Mouse (Mus musculus) kidney, embryonic 16.5 days (tissue): ENCODE measurements around the gene Tcf3. TPM values are rescaled to one million over a fixed set of nuclear protein-coding genes. Genes with fewer than 3 reads are reported as not detected.
A peak's percentile ranks its signal among the peaks of the same experiment; 100 is the strongest.

Source experiments
- ATAC-seq: fragments of 200-750 bp; cut with Nextera tagmentation; 2 replicates; pipeline ENCODE4 v1.8.0; 2017; ENCODE audit warnings: moderate TSS enrichment; ENCODE audit not compliant: low FRiP score, low TSS enrichment
- H3K27ac ChIP-seq: fragments of 300-500 bp; sonication (generic); 2 replicates; pipeline ENCODE4 v1.5.1; 2014; ENCODE audit warnings: low read length
- H3K27me3 ChIP-seq: fragments of 300-500 bp; sonication (generic); 2 replicates; pipeline ENCODE4 v1.6.1; 2014; ENCODE audit warnings: low read length, control low read depth, mixed read lengths; ENCODE audit not compliant: insufficient read depth
- H3K36me3 ChIP-seq: fragments of 300-500 bp; sonication (generic); 2 replicates; pipeline ENCODE4 v1.6.1; 2014; ENCODE audit warnings: low read length, control low read depth, mixed read lengths; ENCODE audit not compliant: insufficient read depth
- H3K4me1 ChIP-seq: fragments of 300-500 bp; sonication (generic); 2 replicates; pipeline ENCODE4 v1.6.1; 2014; ENCODE audit warnings: low read length, control low read depth, mixed read lengths; ENCODE audit not compliant: insufficient read depth
- H3K4me2 ChIP-seq: fragments of 300-500 bp; sonication (generic); replicated peaks from 2 replicates; pipeline ENCODE4 v1.6.1; 2014; ENCODE audit warnings: low read depth, low read length
- H3K4me3 ChIP-seq: fragments of 300-500 bp; sonication (generic); 2 replicates; pipeline ENCODE4 v1.5.1; 2014; ENCODE audit warnings: mild to moderate bottlenecking, low read length
- H3K9ac ChIP-seq: fragments of 300-500 bp; sonication (generic); replicated peaks from 2 replicates; pipeline ENCODE4 v1.6.1; 2014; ENCODE audit warnings: low read length
- H3K9me3 ChIP-seq: fragments of 300-500 bp; sonication (generic); 2 replicates; pipeline ENCODE4 v1.6.1; 2016; ENCODE audit warnings: low read length, control low read depth
- WGBS: fragments of 180-500 bp; shearing (Covaris S2); extraction: QIAGEN DNeasy Blood & Tissue Kit; methylation state at CpG from one replicate; pipeline ENCODE4 v1.1.7; 2014; 5-methylcytosine and 5-hydroxymethylcytosine counted together
- polyA plus RNA-seq: library from polyadenylated mRNA; unstranded; fragments of >200 nt; fragmentation: Nextera tagmentation; extraction: Ambion mirVana; gene quantifications from 2 replicates; pipeline ENCODE4 v1.2.1, GENCODE M21; 2015

Tcf3 gene
- polyA plus RNA-seq = 118 and 126 TPM in 2 replicates

DNA sequence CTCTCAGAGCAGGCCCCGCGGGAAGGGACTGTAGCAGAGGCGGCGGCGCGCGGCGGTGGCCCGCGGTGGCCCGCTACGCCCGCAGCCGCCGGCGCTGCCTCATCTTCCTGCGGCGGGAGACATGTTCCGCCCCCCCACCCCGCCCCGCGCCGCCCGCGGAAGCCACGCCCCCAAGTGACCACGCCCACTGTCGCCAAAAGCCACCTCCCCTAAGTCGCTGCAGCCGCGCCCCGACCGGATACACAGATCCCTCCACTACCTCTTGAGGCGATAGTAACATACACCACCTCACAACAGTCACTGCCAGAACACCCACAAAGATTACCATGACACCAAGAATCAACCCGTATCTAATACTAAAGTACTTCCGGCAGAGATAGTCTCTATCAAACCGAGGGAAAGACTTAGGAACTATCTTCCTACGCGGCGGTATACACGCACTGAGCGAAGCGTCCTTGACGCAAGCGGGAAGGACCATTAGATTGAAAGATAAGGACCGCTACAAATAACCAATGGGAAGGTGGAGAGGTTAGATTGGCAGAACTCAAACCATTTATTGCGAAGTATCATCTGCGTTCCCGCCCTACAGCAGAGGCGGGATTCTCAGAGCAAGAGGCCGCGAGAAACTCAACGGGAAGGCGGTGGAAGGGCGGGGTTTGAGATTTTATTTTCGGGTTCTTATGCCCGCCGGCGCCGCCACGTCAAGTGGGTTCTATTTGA, at the start of gene Tcf3:
Tcf3 (minus strand) TSS at position 135 of the 720 bp plus-strand sequence.
- ATAC-seq = peak; percentile 93
- WGBS = 0% methylated on average over 54 of the region's 61 CpGs
- peak within 1 kb of the TSS; percentile 100 for H3K9ac ChIP-seq
- peaks cover 17% of the 10 kb centered on the region for H3K36me3 ChIP-seq
- no peaks in the 10 kb centered on the region for H3K27me3 ChIP-seq
- no peaks in the 10 kb centered on the region for H3K9me3 ChIP-seq
- H3K4me3 ChIP-seq = peak within 1 kb of the TSS; percentile 96
- peaks cover 29% of the 10 kb centered on the region for H3K4me1 ChIP-seq
- peak within 1 kb of the TSS; percentile 67 for H3K4me2 ChIP-seq
- H3K27ac ChIP-seq = peak within 1 kb of the TSS; percentile 98

DNA sequence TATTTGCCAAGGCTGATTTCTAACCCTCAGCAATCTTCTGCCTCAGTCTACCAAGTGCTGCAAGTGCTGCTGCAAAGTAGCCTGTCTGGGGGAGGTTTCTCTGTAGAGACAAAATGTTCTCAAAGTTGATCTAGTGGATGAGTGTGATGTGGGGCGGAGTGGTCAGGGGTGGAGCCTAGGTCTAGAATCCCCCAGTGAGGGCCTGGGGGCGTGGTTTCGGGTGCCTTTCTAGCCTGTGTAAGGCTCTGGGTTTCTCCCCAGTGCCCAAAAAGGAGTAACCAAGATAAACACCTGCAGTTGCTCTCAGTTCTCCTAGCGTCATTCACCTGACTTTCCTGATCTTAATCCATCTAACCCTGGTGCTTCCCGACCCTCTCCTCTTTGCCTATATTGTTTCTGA, 47.6 kb upstream of the Tcf3 start:
- ATAC-seq = 0 out of 2 replicates have a peak, but pooled peaks have one; percentile 36
- Histone ChIP-seq H3K27me3 (peaks cover 60% of the 10 kb centered on the region), H3K9me3 (no peaks in the 10 kb centered on the region), H3K36me3 (no peaks in the 10 kb centered on the region), H3K27ac (no peak overlapping the region), H3K4me1 (0 out of 2 replicates have a peak, but pooled peaks cover 3% of the 10 kb centered on the region), H3K4me2 (no peak overlapping the region), H3K4me3 (no peak overlapping the region), H3K9ac (no peak overlapping the region)
- WGBS = 19% methylated on average over 5 of the region's 5 CpGs

DNA sequence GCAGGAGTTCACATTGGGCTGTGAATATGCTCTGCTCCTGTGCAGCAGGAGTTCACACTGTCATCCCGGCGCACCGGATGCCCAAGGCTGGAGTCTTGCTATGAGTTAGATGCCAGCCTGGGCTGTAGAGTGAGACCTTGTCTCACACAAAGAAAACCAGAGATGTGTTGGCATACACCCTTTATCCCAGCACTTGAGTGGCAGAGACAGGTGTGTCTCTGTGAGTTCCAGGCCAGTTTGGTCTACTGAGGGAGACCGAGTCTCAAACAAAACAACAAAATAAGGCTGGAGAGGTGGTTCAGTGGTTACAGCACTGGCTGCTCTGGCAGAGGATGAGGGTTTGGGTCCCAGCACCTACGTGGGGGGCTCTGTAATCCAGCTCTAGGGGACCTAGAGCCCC, 45.1 kb upstream of the Tcf3 start:
- peaks cover 35% of the 10 kb centered on the region for H3K27me3 ChIP-seq
- ATAC-seq = no peak
- peaks cover 8% of the 10 kb centered on the region; the same call in 1 of the 2 replicates for H3K4me1 ChIP-seq
- no peak overlapping the region for H3K9ac ChIP-seq
- WGBS = 77% methylated on average over 5 of the region's 5 CpGs
- H3K4me2 ChIP-seq = no peak overlapping the region
- H3K4me3 ChIP-seq = no peak overlapping the region
- H3K36me3 ChIP-seq = no peaks in the 10 kb centered on the region
- H3K9me3 ChIP-seq = no peaks in the 10 kb centered on the region
- H3K27ac ChIP-seq = no peak overlapping the region

DNA sequence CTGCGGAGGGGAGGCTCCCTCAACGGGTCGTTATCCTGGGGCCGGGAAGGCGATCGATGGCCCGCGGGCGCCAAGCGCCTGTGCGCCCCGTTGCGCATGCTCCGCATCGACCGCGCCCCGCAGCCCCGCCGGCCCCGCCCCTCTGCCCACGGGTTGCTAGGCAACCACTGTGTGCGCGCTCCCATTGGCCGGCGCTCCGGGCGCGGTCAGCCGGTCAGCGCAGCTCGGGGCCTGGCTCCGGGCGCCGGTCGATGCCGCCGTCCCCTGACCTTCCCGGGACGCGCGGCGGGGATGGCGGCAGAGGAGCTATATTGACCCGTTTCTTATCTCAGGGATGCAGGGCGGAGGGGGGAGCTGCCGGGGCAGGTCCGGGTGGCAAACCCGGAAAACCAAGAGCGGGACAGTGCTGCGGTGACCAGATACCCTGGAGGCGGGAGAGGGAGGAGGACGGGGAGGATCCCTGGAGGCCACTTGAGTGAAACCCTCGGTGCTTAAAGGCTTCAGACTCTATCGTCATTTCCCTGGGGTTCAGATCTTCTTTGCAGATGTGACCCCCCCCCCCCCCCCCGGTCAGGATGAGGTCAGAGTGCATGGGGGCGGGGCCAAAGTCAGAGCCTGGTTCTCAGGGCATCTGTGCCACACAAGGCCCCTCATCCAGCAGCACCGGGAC, 42.0 kb upstream of the Tcf3 start:
- H3K4me2 ChIP-seq = peak overlapping the region; percentile 79
- H3K4me3 ChIP-seq = peak overlapping the region; percentile 59
- no peak overlapping the region for H3K27ac ChIP-seq
- H3K9me3 ChIP-seq = no peaks in the 10 kb centered on the region
- no peaks in the 10 kb centered on the region for H3K36me3 ChIP-seq
- ATAC-seq = peak; percentile 89
- WGBS = under 1% methylated on average over 45 of the region's 58 CpGs
- peaks cover 8% of the 10 kb centered on the region; the same call in 1 of the 2 replicates for H3K4me1 ChIP-seq
- peaks cover 27% of the 10 kb centered on the region for H3K27me3 ChIP-seq
- peak overlapping the region; percentile 67 for H3K9ac ChIP-seq

DNA sequence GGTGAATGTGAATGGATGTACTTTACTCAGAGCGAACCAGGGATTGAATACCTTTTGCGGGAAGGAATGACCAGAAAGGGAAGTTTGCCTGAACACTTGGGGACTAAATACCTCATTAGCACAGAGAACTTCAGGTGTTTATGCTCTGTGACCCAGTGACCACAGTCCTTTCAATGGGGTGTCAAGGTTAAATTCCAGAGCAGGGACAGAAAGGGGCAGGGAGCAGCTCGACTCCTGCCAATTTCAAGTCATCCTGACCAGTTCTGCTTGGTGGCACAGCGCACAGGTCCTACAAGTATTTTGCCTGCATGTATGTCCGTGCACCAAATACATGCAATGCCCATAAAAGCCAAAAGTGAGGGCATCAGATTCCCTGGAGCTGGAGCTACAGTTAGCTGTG, 31.6 kb upstream of the Tcf3 start:
- no peak for ATAC-seq
- Histone ChIP-seq H3K4me3 (no peak overlapping the region), H3K9ac (no peak overlapping the region), H3K27me3 (peaks cover 19% of the 10 kb centered on the region; the same call in 1 of the 2 replicates), H3K9me3 (no peaks in the 10 kb centered on the region), H3K4me2 (peak overlapping the region; percentile 43; the same call in 1 of the 2 replicates), H3K27ac (peak overlapping the region; percentile 56; the same call in 1 of the 2 replicates), H3K4me1 (peaks cover 9% of the 10 kb centered on the region), H3K36me3 (no peaks in the 10 kb centered on the region)
- WGBS = 54% methylated on average over 5 of the region's 5 CpGs

DNA sequence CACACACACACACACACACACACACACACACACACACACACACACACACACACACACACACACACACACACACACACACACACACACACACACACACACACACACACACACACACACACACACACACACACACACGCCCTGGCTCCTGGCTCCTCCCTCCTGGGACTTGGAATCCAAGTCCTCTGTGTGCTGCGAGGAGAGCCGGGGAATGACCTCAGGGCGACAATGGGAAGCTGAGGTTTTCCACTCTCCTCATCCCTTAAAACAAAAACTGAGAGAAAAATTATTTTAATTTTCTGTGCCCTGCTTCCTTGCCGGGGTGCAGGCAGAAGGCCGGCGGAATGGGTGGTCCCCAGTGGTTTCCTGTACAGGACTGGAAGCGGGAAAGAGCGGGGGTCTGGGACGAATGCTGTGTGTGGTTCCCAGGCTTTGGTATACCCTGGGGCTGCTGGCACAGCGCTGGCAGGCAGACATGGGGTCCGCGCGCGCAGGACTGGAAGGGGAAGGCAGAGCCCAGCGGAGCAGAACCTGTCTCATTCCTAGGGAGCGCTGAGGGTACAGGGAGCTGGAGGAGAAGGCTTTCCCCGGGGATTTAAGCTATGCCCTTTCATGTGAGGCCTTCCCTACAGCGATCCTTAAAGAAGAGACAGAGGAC, 31.1 kb upstream of the Tcf3 start:
- WGBS = 6% methylated on average over 19 of the region's 19 CpGs
- peaks cover 9% of the 10 kb centered on the region for H3K4me1 ChIP-seq
- H3K4me2 ChIP-seq = peak overlapping the region; percentile 43
- no peaks in the 10 kb centered on the region for H3K36me3 ChIP-seq
- ATAC-seq = peak; percentile 86
- H3K9me3 ChIP-seq = no peaks in the 10 kb centered on the region
- H3K27me3 ChIP-seq = peaks cover 13% of the 10 kb centered on the region; the same call in 1 of the 2 replicates
- peak overlapping the region; percentile 16; the same call in 1 of the 2 replicates for H3K9ac ChIP-seq
- peak overlapping the region; percentile 16 for H3K4me3 ChIP-seq
- H3K27ac ChIP-seq = peak overlapping the region; percentile 56

DNA sequence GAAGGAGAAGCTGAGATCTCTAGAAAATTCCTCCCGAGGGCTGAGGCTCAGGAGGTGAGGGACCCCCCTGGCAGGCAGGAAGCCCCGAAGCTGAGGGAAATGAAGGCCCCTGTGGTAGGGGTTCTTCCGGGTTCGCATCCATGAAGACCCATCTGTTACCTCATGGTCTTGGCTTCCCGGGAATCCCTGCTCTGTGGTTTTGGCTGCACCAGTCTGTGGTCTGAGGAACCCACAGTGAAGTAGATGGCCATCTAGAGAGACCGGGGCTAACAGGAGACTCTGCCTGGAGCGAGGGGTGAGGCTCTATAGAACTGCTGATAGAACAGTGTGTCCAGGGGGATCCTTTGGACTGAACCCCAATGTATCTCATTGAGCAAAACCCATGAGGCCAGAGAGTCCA, 27.9 kb upstream of the Tcf3 start:
- Histone ChIP-seq H3K9me3 (no peaks in the 10 kb centered on the region), H3K4me3 (no peak overlapping the region), H3K9ac (no peak overlapping the region), H3K4me2 (no peak overlapping the region), H3K4me1 (peaks cover 9% of the 10 kb centered on the region), H3K27ac (no peak overlapping the region), H3K27me3 (0 out of 2 replicates have a peak, but pooled peaks cover 11% of the 10 kb centered on the region), H3K36me3 (no peaks in the 10 kb centered on the region)
- 72% methylated on average over 7 of the region's 7 CpGs for WGBS
- no peak for ATAC-seq

DNA sequence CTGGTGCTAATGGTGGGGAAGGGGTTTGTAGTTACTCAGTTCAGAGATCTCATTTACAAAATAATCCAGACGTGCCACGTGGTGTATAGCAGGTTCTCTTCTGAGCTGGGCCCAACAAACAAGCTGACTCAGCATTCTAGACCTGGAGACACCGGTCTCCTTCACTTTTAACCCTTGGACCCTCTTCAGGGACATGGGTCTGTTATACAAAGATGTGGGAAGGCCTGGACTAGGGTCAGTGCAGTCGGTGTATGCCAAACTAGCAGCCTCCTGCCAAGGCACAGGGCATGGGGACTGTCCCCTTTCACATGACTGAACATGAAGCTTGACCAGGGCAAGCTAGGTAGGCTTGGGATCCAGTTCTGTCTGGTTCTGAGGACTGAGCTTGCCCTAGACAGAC, 26.9 kb upstream of the Tcf3 start:
- H3K9me3 ChIP-seq = no peaks in the 10 kb centered on the region
- no peak overlapping the region for H3K9ac ChIP-seq
- H3K4me1 ChIP-seq = peaks cover 9% of the 10 kb centered on the region
- no peaks in the 10 kb centered on the region for H3K36me3 ChIP-seq
- H3K27me3 ChIP-seq = 0 out of 2 replicates have a peak, but pooled peaks cover 8% of the 10 kb centered on the region
- H3K27ac ChIP-seq = no peak overlapping the region
- WGBS = 63% methylated on average over 4 of the region's 4 CpGs
- no peak overlapping the region for H3K4me3 ChIP-seq
- ATAC-seq = no peak
- H3K4me2 ChIP-seq = no peak overlapping the region

DNA sequence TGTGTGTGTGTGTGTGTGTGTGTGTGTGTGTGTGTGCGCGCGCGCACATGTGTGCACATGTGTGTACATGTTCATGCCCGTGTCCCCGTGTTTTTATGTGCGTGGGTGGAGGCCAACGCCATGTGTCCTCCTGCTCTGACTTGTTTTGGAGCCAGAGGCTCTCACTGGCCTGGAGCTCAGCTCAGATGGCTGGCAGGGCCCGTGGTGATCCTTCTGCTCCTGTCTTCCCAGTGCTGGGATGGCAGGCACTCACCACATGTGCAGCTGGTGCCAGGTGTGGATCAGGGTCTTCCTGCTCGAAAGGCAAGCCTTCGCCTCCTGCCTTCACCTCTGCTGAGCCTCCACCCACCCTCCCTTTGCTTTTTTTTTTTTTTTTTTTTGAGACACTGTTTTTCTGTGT, 26.2 kb upstream of the Tcf3 start:
- WGBS = 86% methylated on average over 11 of the region's 11 CpGs
- Histone ChIP-seq H3K9me3 (no peaks in the 10 kb centered on the region), H3K4me3 (no peak overlapping the region), H3K27ac (no peak overlapping the region), H3K36me3 (no peaks in the 10 kb centered on the region), H3K4me1 (peaks cover 3% of the 10 kb centered on the region), H3K27me3 (0 out of 2 replicates have a peak, but pooled peaks cover 7% of the 10 kb centered on the region), H3K9ac (no peak overlapping the region), H3K4me2 (no peak overlapping the region)
- ATAC-seq = no peak
